In genomic region chr11:6443102-6443501, GRCm38 (mm10) we compare ENCODE assay signal across 8 mouse cellular contexts. TPM values are rescaled to one million over a fixed set of nuclear protein-coding genes. Genes with fewer than 3 reads are reported as not detected.
A peak's percentile ranks its signal among the peaks of the same experiment; 100 is the strongest.
DNase-seq lines count a peak whose midpoint lies in the region; ATAC-seq and TF ChIP-seq lines count a peak whose summit lies in the region.

No protein-coding gene starts in this region.

- WGBS in cerebellum, adult 2 months = 27% methylated on average over 4 of the region's 4 CpGs
- 34% methylated on average over 4 of the region's 4 CpGs for WGBS in liver, embryonic 12.5 days (ENCODE audit: insufficient replicate concordance)

- H3K27me3 ChIP-seq in cerebellum, adult 2 months (ENCODE audit: control insufficient read depth, insufficient read depth, low read length) = no peaks in the 10 kb centered on the region
- H3K27me3 ChIP-seq in testis, adult 2 months (ENCODE audit: control insufficient read depth, insufficient read depth, low read length) = no peaks in the 10 kb centered on the region
- H3K27me3 ChIP-seq in liver, embryonic 12.5 days (replicated peaks) = no peaks in the 10 kb centered on the region

- no peak overlapping the region for H3K27ac ChIP-seq in cerebellum, adult 2 months (ENCODE audit: insufficient read depth, low read length)
- peak overlapping the region; percentile 65; the same call in 1 of the 2 replicates for H3K27ac ChIP-seq in testis, adult 2 months (ENCODE audit: control insufficient read depth, insufficient read depth, low read depth, low read length)
- H3K27ac ChIP-seq in liver, embryonic 12.5 days = peak overlapping the region; percentile 96

- peak overlapping the region; percentile 95 for H3K4me3 ChIP-seq in cerebellum, adult 2 months (replicated peaks; ENCODE audit: insufficient read depth, low read depth, low read length)
- H3K4me3 ChIP-seq in testis, adult 2 months (ENCODE audit: control insufficient read depth, low read depth, low read length) = peak overlapping the region; percentile 94; the same call in 1 of the 2 replicates
- peak overlapping the region; percentile 91 for H3K4me3 ChIP-seq in liver, embryonic 12.5 days

- peak overlapping the region; percentile 71 for H3K4me2 ChIP-seq in liver, embryonic 12.5 days

- peaks cover 4% of the 10 kb centered on the region; the same call in 1 of the 2 replicates for H3K4me1 ChIP-seq in cerebellum, adult 2 months (ENCODE audit: control insufficient read depth, insufficient read depth, low read length)
- peaks cover 4% of the 10 kb centered on the region; the same call in 1 of the 2 replicates for H3K4me1 ChIP-seq in testis, adult 2 months (ENCODE audit: control insufficient read depth, insufficient read depth, low read length)
- peaks cover 29% of the 10 kb centered on the region for H3K4me1 ChIP-seq in liver, embryonic 12.5 days

- TF ChIP-seq CTCF in cerebellum, adult 2 months (IDR thresholded peaks at IDR 0.05; ENCODE audit: borderline replicate concordance, insufficient read depth, low read depth, low read length) = no peak
- TF ChIP-seq CTCF in testis, adult 2 months (IDR thresholded peaks at IDR 0.05; ENCODE audit: control insufficient read depth, insufficient read depth, insufficient replicate concordance, low read depth, low read length) = no peak

- TF ChIP-seq POLR2A in cerebellum, adult 2 months (IDR thresholded peaks at IDR 0.05; ENCODE audit: borderline replicate concordance, insufficient read depth, low read length) = no peak
- TF ChIP-seq POLR2A in testis, adult 2 months (IDR thresholded peaks at IDR 0.05; ENCODE audit: control insufficient read depth, low read depth, low read length) = no peak

- no peak for DNase-seq in cerebellum, adult 2 months
- DNase-seq in cerebellum, adult 11-12 months = no peak
- no peak for DNase-seq in testis, postnatal 14 days (ENCODE audit: low spot score)
- DNase-seq in retina, postnatal 1 day = no peak
- DNase-seq in urinary bladder, postnatal 25 days (ENCODE audit: low spot score) = no peak
- DNase-seq in right cerebral cortex, adult 18-20 months = no peak

- H3K36me3 ChIP-seq in testis, adult 2 months (ENCODE audit: control insufficient read depth, insufficient read depth, low read length) = no peaks in the 10 kb centered on the region; the same call in 1 of the 2 replicates
- H3K36me3 ChIP-seq in liver, embryonic 12.5 days = peaks cover 31% of the 10 kb centered on the region

- H3K9me3 ChIP-seq in liver, embryonic 12.5 days (replicated peaks) = no peaks in the 10 kb centered on the region

- no peak for ATAC-seq in liver, embryonic 12.5 days

- H3K9ac ChIP-seq in liver, embryonic 12.5 days = peak overlapping the region; percentile 94

RNA-seq across cellular contexts. Expression of gene H2afv, which starts 1.1 kb away (rescaled TPM):
- polyA plus RNA-seq in cerebellum, adult 2 months (2012; rRNA removed) = 106 and 107 TPM in 2 replicates
- 26.2 and 30.5 TPM in 2 replicates for polyA plus RNA-seq in testis, adult 2 months (2012; rRNA removed)
- 121 and 125 TPM in 2 replicates for polyA plus RNA-seq in liver, embryonic 12.5 days (2016; fragmentation: Nextera tagmentation; extraction: Ambion mirVana)

RNA-seq across cellular contexts. Expression of gene Ppia, which starts 27.9 kb away (rescaled TPM):
- polyA plus RNA-seq in cerebellum, adult 2 months (2012; rRNA removed) = 2,288 and 2,321 TPM in 2 replicates
- polyA plus RNA-seq in testis, adult 2 months (2012; rRNA removed) = 609 and 709 TPM in 2 replicates
- polyA plus RNA-seq in liver, embryonic 12.5 days (2016; fragmentation: Nextera tagmentation; extraction: Ambion mirVana) = 3,798 and 3,900 TPM in 2 replicates

RNA-seq across cellular contexts. Expression of gene Purb, which starts 32.6 kb away (rescaled TPM):
- polyA plus RNA-seq in cerebellum, adult 2 months (2012; rRNA removed) = 76.9 and 81.9 TPM in 2 replicates
- polyA plus RNA-seq in testis, adult 2 months (2012; rRNA removed) = 5.6 and 6.0 TPM in 2 replicates
- 11.2 and 11.6 TPM in 2 replicates for polyA plus RNA-seq in liver, embryonic 12.5 days (2016; fragmentation: Nextera tagmentation; extraction: Ambion mirVana)

RNA-seq across cellular contexts. Expression of gene Zmiz2, which starts 54.2 kb away (rescaled TPM):
- 90.4 and 92.2 TPM in 2 replicates for polyA plus RNA-seq in cerebellum, adult 2 months (2012; rRNA removed)
- 159 and 160 TPM in 2 replicates for polyA plus RNA-seq in testis, adult 2 months (2012; rRNA removed)
- polyA plus RNA-seq in liver, embryonic 12.5 days (2016; fragmentation: Nextera tagmentation; extraction: Ambion mirVana) = 5.6 and 6.7 TPM in 2 replicates
